Mouse (Mus musculus): ENCODE data around the gene Gfi1.

- no peak for TF ChIP-seq POLR2A (IDR thresholded peaks at IDR 0.05; ENCODE audit: borderline replicate concordance, extremely low read depth, low read depth, low read length)
- TF ChIP-seq CTCF (IDR thresholded peaks at IDR 0.05; ENCODE audit: insufficient read depth, low read length), result no peak
These were observed 14.1 kb downstream of the Gfi1 start for GRCm38 (mm10) chr5:107711689-107712088.
